Comparison of ENCODE assay signal across 12 mouse cellular contexts in genomic region chr4:132432717-132433372, GRCm38 (mm10). TPM values are rescaled to one million over a fixed set of nuclear protein-coding genes. Genes with fewer than 3 reads are reported as not detected.
DNase-seq lines count a peak whose midpoint lies in the region; ATAC-seq and TF ChIP-seq lines count a peak whose summit lies in the region.
"Had no signal": no experiment of that assay in that cellular context is flagged by ENCODE, and none has a peak within 500 bp of the region (broad histone marks: within the 10 kb centered on the region; RNA-seq: fewer than 3 reads in every experiment).

No protein-coding gene starts in this region.

- H3K4me2 ChIP-seq in heart, embryonic 14.5 days (ENCODE audit: low read length), result peak overlapping the region; percentile 53
- peak overlapping the region; percentile 22; the same call in 1 of the 2 replicates for H3K4me2 ChIP-seq in neural tube, embryonic 11.5 days (ENCODE audit: low read depth)
- H3K4me2 ChIP-seq in liver, embryonic 11.5 days, result peak overlapping the region; percentile 54

- peaks cover 9% of the 10 kb centered on the region in 2 experiments for H3K4me1 ChIP-seq in heart, embryonic 14.5 days (ENCODE audit: control insufficient read depth in 2 of 2, insufficient read depth in 2 of 2, low read length in 2 of 2)
- H3K4me1 ChIP-seq in neural tube, embryonic 11.5 days (ENCODE audit: control insufficient read depth, insufficient read depth, low read length), result no peaks in the 10 kb centered on the region
- peaks cover 9% of the 10 kb centered on the region for H3K4me1 ChIP-seq in liver, embryonic 11.5 days (replicated peaks; ENCODE audit: control insufficient read depth, insufficient read depth, low read length)

- H3K4me3 ChIP-seq in heart, embryonic 14.5 days (ENCODE audit: control insufficient read depth in 1 of 2, insufficient read depth in 1 of 2, low read depth in 1 of 2, low read length in 2 of 2), result peak overlapping the region; percentile 12 to 27; a peak in 2 of 4 replicates
- no peak overlapping the region for H3K4me3 ChIP-seq in neural tube, embryonic 11.5 days (ENCODE audit: low read depth, low read length)
- peak overlapping the region; percentile 14; the same call in 1 of the 2 replicates for H3K4me3 ChIP-seq in liver, embryonic 11.5 days (ENCODE audit: low read depth, low read length)
- no peak overlapping the region for H3K4me3 ChIP-seq in left cerebral cortex, adult 2 months

- H3K36me3 ChIP-seq in heart, embryonic 14.5 days (ENCODE audit: control insufficient read depth, insufficient read depth, low read length), result no peaks in the 10 kb centered on the region
- no peaks in the 10 kb centered on the region for H3K36me3 ChIP-seq in neural tube, embryonic 11.5 days (ENCODE audit: control insufficient read depth, insufficient read depth, low read length)
- H3K36me3 ChIP-seq in liver, embryonic 11.5 days (ENCODE audit: control insufficient read depth, insufficient read depth, low read length), result no peaks in the 10 kb centered on the region

- no peaks in the 10 kb centered on the region for H3K27me3 ChIP-seq in heart, embryonic 14.5 days (ENCODE audit: control insufficient read depth, insufficient read depth, low read length)
- H3K27me3 ChIP-seq in neural tube, embryonic 11.5 days (ENCODE audit: control insufficient read depth, insufficient read depth, low read length), result no peaks in the 10 kb centered on the region
- no peaks in the 10 kb centered on the region for H3K27me3 ChIP-seq in liver, embryonic 11.5 days (replicated peaks; ENCODE audit: control insufficient read depth, insufficient read depth, low read length)

- ATAC-seq in heart, embryonic 14.5 days (ENCODE audit: insufficient number of reproducible peaks, insufficient read depth, low FRiP score, low read depth), result no peak
- ATAC-seq in neural tube, embryonic 11.5 days (ENCODE audit: insufficient read depth, low FRiP score, low TSS enrichment), result no peak
- no peak for ATAC-seq in liver, embryonic 11.5 days (replicated peaks; ENCODE audit: low FRiP score)

- no peak for TF ChIP-seq CTCF in left cerebral cortex, adult 2 months (IDR thresholded peaks at IDR 0.05)

- no peak for DNase-seq in heart, postnatal 36 days
- no peak for DNase-seq in neural tube, embryonic 11.5 days (ENCODE audit: low spot score)
- DNase-seq in neural tube, embryonic 10.5 days (ENCODE audit: extremely low spot score, low spot score), result no peak
- DNase-seq in liver, embryonic 11.5 days (ENCODE audit: low spot score), result no peak
- no peak for DNase-seq in left cerebral cortex, adult 2 months (ENCODE audit: extremely low spot score in 1 of 2, low spot score in 2 of 2)
- no peak for DNase-seq in right cerebral cortex, postnatal 4 days
- no peak for DNase-seq in adrenal gland, postnatal 36 days
- DNase-seq: adrenal gland, postnatal 25 days; cerebellum, postnatal 25 days; kidney, postnatal 4 days; spleen, adult 18-20 months had no signal

- H3K9me3 ChIP-seq in heart, embryonic 14.5 days (ENCODE audit: control insufficient read depth, low read length), result no peaks in the 10 kb centered on the region
- no peaks in the 10 kb centered on the region for H3K9me3 ChIP-seq in neural tube, embryonic 11.5 days (ENCODE audit: control insufficient read depth, low read length)
- H3K9me3 ChIP-seq in liver, embryonic 11.5 days (ENCODE audit: control insufficient read depth, low read length), result no peaks in the 10 kb centered on the region

- 12% methylated on average over 14 of the region's 14 CpGs for WGBS in heart, embryonic 14.5 days
- WGBS in neural tube, embryonic 11.5 days, result 14% methylated on average over 14 of the region's 14 CpGs
- 12% methylated on average over 14 of the region's 14 CpGs for WGBS in liver, embryonic 11.5 days

- H3K27ac ChIP-seq in heart, embryonic 14.5 days (replicated peaks in 1 of 2; ENCODE audit: control insufficient read depth in 1 of 2, insufficient read depth in 1 of 2, low read depth in 2 of 2, low read length in 2 of 2), result no peak overlapping the region
- H3K27ac ChIP-seq in neural tube, embryonic 11.5 days (ENCODE audit: low read depth, low read length), result no peak overlapping the region
- no peak overlapping the region for H3K27ac ChIP-seq in liver, embryonic 11.5 days (ENCODE audit: low read depth, low read length)
- no peak overlapping the region for H3K27ac ChIP-seq in left cerebral cortex, adult 2 months

- H3K9ac ChIP-seq in heart, embryonic 14.5 days (ENCODE audit: low read length), result no peak overlapping the region
- H3K9ac ChIP-seq in neural tube, embryonic 11.5 days (ENCODE audit: low read length), result no peak overlapping the region
- 0 out of 2 replicates have a peak overlapping the region, but pooled peaks have one; percentile 4 for H3K9ac ChIP-seq in liver, embryonic 11.5 days (ENCODE audit: low read depth, low read length)

- intact Hi-C loops in heart, postnatal 36 days (cut with DNase I), result no loop called here
- intact Hi-C loops in left cerebral cortex, adult 2 months (cut with DNase I), result no loop called here

RNA-seq across cellular contexts. Expression of gene Phactr4, which starts 10.6 kb away (rescaled TPM):
- polyA plus RNA-seq in heart, embryonic 14.5 days (2014; fragmentation: Nextera tagmentation; extraction: Ambion mirVana), result 19.3 and 20.2 TPM in 2 replicates
- total RNA-seq in heart, postnatal 36 days (2021), result 10 to 100 TPM; 23.4 to 27.1 TPM
- 24.7 and 26.9 TPM in 2 replicates for polyA plus RNA-seq in neural tube, embryonic 11.5 days (2014; fragmentation: Nextera tagmentation; extraction: Ambion mirVana)
- polyA plus RNA-seq in liver, embryonic 11.5 days (2014; fragmentation: Nextera tagmentation; extraction: Ambion mirVana), result 30.9 and 32.4 TPM in 2 replicates
- total RNA-seq in left cerebral cortex, adult 2 months (2021), result 1 to 10 TPM; 9.1 to 9.8 TPM
- 10 to 100 TPM; 57.8 to 58.4 TPM for total RNA-seq in adrenal gland, postnatal 36 days (2021)

RNA-seq across cellular contexts. Expression of gene Med18, which starts 30.9 kb away (rescaled TPM):
- 12.1 and 13.0 TPM in 2 replicates for polyA plus RNA-seq in heart, embryonic 14.5 days (2014; fragmentation: Nextera tagmentation; extraction: Ambion mirVana)
- total RNA-seq in heart, postnatal 36 days (2021), result 1 to 10 TPM; 3.4 to 4.3 TPM
- 15.7 and 17.0 TPM in 2 replicates for polyA plus RNA-seq in neural tube, embryonic 11.5 days (2014; fragmentation: Nextera tagmentation; extraction: Ambion mirVana)
- 24.6 and 24.7 TPM in 2 replicates for polyA plus RNA-seq in liver, embryonic 11.5 days (2014; fragmentation: Nextera tagmentation; extraction: Ambion mirVana)
- total RNA-seq in left cerebral cortex, adult 2 months (2021), result 10 to 100 TPM in 1 of 2 experiments, 1 to 10 TPM in 1; 8.8 to 10.1 TPM
- total RNA-seq in adrenal gland, postnatal 36 days (2021), result 1 to 10 TPM; 7.9 to 8.6 TPM

Comparison
In these comparisons a context has a peak if more than half of its experiments do, and no peak if none do; other contexts are left out.
1. H3K4me3 ChIP-seq: peak in heart, embryonic 14.5 days (2 of 2) and liver, embryonic 11.5 days (single experiment); none in neural tube, embryonic 11.5 days (single experiment) and left cerebral cortex, adult 2 months (single experiment).
2. Peak in every context shown above with its lines, with median percentiles within 50 percentile points of each other: H3K4me2 ChIP-seq.